Mouse (Mus musculus) ES-E14 (cell line): Measurements from ENCODE around the gene 2210011C24Rik. TPM values are rescaled to one million over a fixed set of nuclear protein-coding genes. Genes with fewer than 3 reads are reported as not detected.
"Not testable (repeated sequence)": the region's sequence is repeated elsewhere in the genome, so short reads cannot be mapped to it uniquely, and the experiment has no call there.

ENCODE experiments used
- DNase-seq: peaks from one replicate; pipeline ENCODE4 v3.0.0-alpha.2; 2013; ENCODE audit warnings: low read depth, low spot score
- H3K27ac ChIP-seq: 2 replicates; pipeline ENCODE4 v1.5.1; 2012; ENCODE audit warnings: low read depth, mild to moderate bottlenecking, low read length, moderate library complexity, mixed read lengths; ENCODE audit not compliant: poor library complexity, insufficient read depth, severe bottlenecking
- H3K36me3 ChIP-seq: 2 replicates; pipeline ENCODE4 v1.6.1; 2012; ENCODE audit warnings: mild to moderate bottlenecking, low read length, moderate library complexity, mixed read lengths; ENCODE audit not compliant: control insufficient read depth, poor library complexity, insufficient read depth, severe bottlenecking
- H3K4me1 ChIP-seq, 2 experiments: fragments of 150-350 bp in 1 of 2; sonication (generic) in 1 of 2; 2 replicates each; pipeline ENCODE4 v1.6.1; 2012; ENCODE audit warnings: low read length in 2 of 2, mild to moderate bottlenecking in 1 of 2, mixed read lengths in 1 of 2; ENCODE audit not compliant: control insufficient read depth in 2 of 2, insufficient read depth in 2 of 2, poor library complexity in 1 of 2
- H3K4me3 ChIP-seq, 2 experiments: fragments of 150-350 bp in 1 of 2; sonication (generic) in 1 of 2; 2 replicates each; pipeline ENCODE4 v1.5.1; 2012; ENCODE audit warnings: low read length in 2 of 2, low read depth in 1 of 2, mild to moderate bottlenecking in 1 of 2, mixed read lengths in 1 of 2; ENCODE audit not compliant: insufficient read depth in 1 of 2, poor library complexity in 1 of 2, severe bottlenecking in 1 of 2
- H3K9ac ChIP-seq: 2 replicates; pipeline ENCODE4 v1.6.1; 2012; ENCODE audit warnings: low read depth, mild to moderate bottlenecking, low read length, mixed read lengths; ENCODE audit not compliant: poor library complexity, insufficient read depth, severe bottlenecking
- H3K9me3 ChIP-seq: fragments of 150-350 bp; sonication (generic); 2 replicates; pipeline ENCODE4 v1.6.1; 2012; ENCODE audit warnings: low read depth, mild to moderate bottlenecking, low read length; ENCODE audit not compliant: control insufficient read depth, insufficient read depth
- CHD2 ChIP-seq: IDR thresholded peaks from 2 replicates; pipeline ENCODE4 v1.6.1; 2014; ENCODE audit warnings: mild to moderate bottlenecking, low read depth, low read length, inconsistent platforms
- HCFC1 ChIP-seq: IDR thresholded peaks from 2 replicates; pipeline ENCODE4 v1.6.1; 2012; ENCODE audit warnings: low read length, inconsistent platforms, borderline replicate concordance; ENCODE audit not compliant: insufficient read depth
- MAFK ChIP-seq: IDR thresholded peaks from 2 replicates; pipeline ENCODE4 v1.6.1; 2014; ENCODE audit warnings: mild to moderate bottlenecking, low read depth, low read length, inconsistent platforms; ENCODE audit not compliant: insufficient read depth
- ZC3H11A ChIP-seq: IDR thresholded peaks from 2 replicates; pipeline ENCODE4 v1.6.1; 2012; ENCODE audit warnings: low read depth, mild to moderate bottlenecking, inconsistent platforms, low read length, borderline replicate concordance
- ZNF384 ChIP-seq: IDR thresholded peaks from 2 replicates; pipeline ENCODE4 v1.6.1; 2012; ENCODE audit warnings: low read depth, low read length, inconsistent platforms
- in situ Hi-C, 2 experiments: fragments of 600-800 bp; cut with MboI; formaldehyde crosslinking; loops; one replicate each; pipeline ENCODE4 v1.15.1; 2025; ENCODE audit warnings: low sequenced_read_pairs in 2 of 2, inconsistent platforms in 1 of 2; ENCODE audit not compliant: unreplicated experiment in 2 of 2
- total RNA-seq: library from RNA; depleted of rRNA; stranded (reverse); fragments of 300-350 nt; gene quantifications from 2 replicates; pipeline ENCODE4 v1.2.3, GENCODE M21; 2012

Gene 2210011C24Rik
- total RNA-seq, 1 experiment, result 4.6 TPM

- Histone ChIP-seq H3K9ac (no peak overlapping the region), H3K9me3 (no peaks in the 10 kb centered on the region), H3K27ac (no peak overlapping the region), H3K4me1 (peaks cover 2 to 4% of the 10 kb centered on the region in 2 experiments), H3K4me3 (no peak overlapping the region), H3K36me3 (peaks cover 2% of the 10 kb centered on the region; the same call in 1 of the 2 replicates)
- TF ChIP-seq HCFC1 (no peak), MAFK (no peak), ZC3H11A (no peak), CHD2 (no peak)
- in situ Hi-C loops, result no loop called here
- DNase-seq, result no peak
These were observed 17.9 kb downstream of the 2210011C24Rik start for GRCm38 (mm10) chr8:83994030-83994429.

DNA sequence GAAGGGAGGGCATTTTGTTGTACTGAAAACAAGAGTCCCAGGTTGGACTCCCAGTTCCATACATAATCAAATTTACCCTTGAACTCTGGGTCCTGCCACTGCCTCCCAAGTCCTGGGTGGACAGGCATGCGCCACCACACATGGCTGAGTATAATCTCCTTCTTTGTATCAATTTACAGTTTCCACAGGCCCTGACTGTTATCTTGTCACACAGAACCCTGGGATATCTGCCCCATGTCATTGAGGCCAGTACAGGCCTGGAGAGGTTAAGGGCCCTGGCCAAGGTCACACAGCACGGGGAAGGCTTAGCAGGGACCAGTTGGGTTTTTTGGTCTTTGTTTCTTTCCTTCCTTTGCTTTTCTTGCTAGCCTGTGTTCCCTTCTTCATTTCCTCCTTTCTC lies 19.5 kb downstream of the 2210011C24Rik start:
- no peak for DNase-seq
- no peak for TF ChIP-seq MAFK
- no peak for TF ChIP-seq ZC3H11A
- no peak for TF ChIP-seq ZNF384
- no peak for TF ChIP-seq CHD2
- TF ChIP-seq HCFC1, result no peak
- no peaks in the 10 kb centered on the region for H3K9me3 ChIP-seq
- no peak overlapping the region for H3K4me3 ChIP-seq
- no peaks in the 10 kb centered on the region for H3K36me3 ChIP-seq
- H3K9ac ChIP-seq, result no peak overlapping the region
- peaks cover 0 to 9% of the 10 kb centered on the region in 2 experiments; a peak in 3 of 4 replicates for H3K4me1 ChIP-seq
- no peak overlapping the region for H3K27ac ChIP-seq
- in situ Hi-C loops, result no loop called here

DNA sequence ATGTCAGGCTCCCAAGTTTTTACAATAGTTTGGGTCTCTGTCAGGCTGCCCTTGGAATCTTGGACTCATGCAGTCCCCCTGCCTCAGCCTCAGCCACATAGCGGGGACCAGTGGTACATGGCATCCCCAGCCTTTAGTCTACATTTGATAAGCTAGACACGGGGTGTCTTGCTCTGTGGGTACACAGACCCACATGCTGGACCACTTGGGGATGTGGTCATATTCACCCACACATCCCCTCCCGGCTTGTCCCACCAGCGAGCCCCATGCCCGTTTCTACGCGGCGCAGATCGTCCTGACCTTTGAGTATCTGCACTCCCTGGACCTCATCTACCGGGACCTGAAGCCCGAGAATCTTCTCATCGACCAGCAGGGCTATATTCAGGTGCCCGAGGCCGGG lies 21.8 kb downstream of the 2210011C24Rik start:
- Histone ChIP-seq H3K4me3 (no peak overlapping the region), H3K27ac (no peak overlapping the region), H3K36me3 (peaks cover 7% of the 10 kb centered on the region; the same call in 1 of the 2 replicates), H3K9ac (no peak overlapping the region), H3K4me1 (peaks cover 0 to 4% of the 10 kb centered on the region in 2 experiments; a peak in 1 of 4 replicates), H3K9me3 (no peaks in the 10 kb centered on the region)
- TF ChIP-seq ZC3H11A (no peak), ZNF384 (no peak), HCFC1 (no peak), CHD2 (no peak), MAFK (no peak)
- in situ Hi-C loops, result no loop called here
- no peak for DNase-seq

- peaks cover 7% of the 10 kb centered on the region; the same call in 1 of the 2 replicates for H3K36me3 ChIP-seq
- H3K27ac ChIP-seq, result no peak overlapping the region
- H3K9me3 ChIP-seq, result no peaks in the 10 kb centered on the region
- no peak overlapping the region for H3K9ac ChIP-seq
- no peak overlapping the region for H3K4me3 ChIP-seq
- TF ChIP-seq ZC3H11A (no peak), MAFK (no peak), CHD2 (no peak), ZNF384 (no peak), HCFC1 (no peak)
- in situ Hi-C loops, result no loop called here
- no peak for DNase-seq
- H3K4me1 ChIP-seq, result peaks cover 0 to 4% of the 10 kb centered on the region in 2 experiments; a peak in 1 of 4 replicates
These were observed 22.7 kb downstream of the 2210011C24Rik start for GRCm38 (mm10) chr8:83989243-83989642.

- in situ Hi-C loops, H3K9ac ChIP-seq, H3K4me1 ChIP-seq, H3K4me3 ChIP-seq, DNase-seq, H3K27ac ChIP-seq, H3K9me3 ChIP-seq: not testable (repeated sequence)
- peaks cover 17% of the 10 kb centered on the region; the same call in 1 of the 2 replicates for H3K36me3 ChIP-seq
These were observed 28.7 kb downstream of the 2210011C24Rik start for GRCm38 (mm10) chr8:83983222-83983621.
